Mouse (Mus musculus) erythroblast, adult 5-6 weeks (primary cell): Measurements from ENCODE around the gene Nhlrc4. TPM values are rescaled to one million over a fixed set of nuclear protein-coding genes. Genes with fewer than 3 reads are reported as not detected.

Source experiments
- ATAC-seq: replicated peaks from 2 replicates; pipeline ENCODE4 v1.8.0; 2016; ENCODE audit warnings: moderate number of reproducible peaks, mild to moderate bottlenecking, moderate TSS enrichment, inconsistent platforms; ENCODE audit not compliant: poor library complexity, low FRiP score, severe bottlenecking
- total RNA-seq, 2 experiments: library from RNA; stranded (forward) in 1 of 2; stranded (reverse) in 1 of 2; fragments of 150-400 nt in 1 of 2; fragments of 200-764, 138-1000 nt in 1 of 2; gene quantifications; 2 replicates each; pipeline versions ENCODE4 v1.2.3 to v1.2.4; 2015 to 2017; ENCODE audit warnings: low replicate concordance in 2 of 2

Nhlrc4 gene
- total RNA-seq (2015; ENCODE audit: low replicate concordance) = 49.2 and 66.7 TPM in 2 replicates
- total RNA-seq (2017; ENCODE audit: low replicate concordance) = 40.7 and 62.0 TPM in 2 replicates

GRCm38 (mm10) chr17:25944366-25945163, at the start of gene Nhlrc4, which contains the start of gene Pigq:
TSS of gene Nhlrc4 (minus strand) at chr17:25944961.
TSS of gene Pigq (minus strand) at chr17:25944936.
- ATAC-seq = peak; percentile 36; the same call in 1 of the 2 replicates

- ATAC-seq = no peak
These were observed 48.7 kb upstream of the Nhlrc4 start for GRCm38 (mm10) chr17:25993489-25993888.

DNA sequence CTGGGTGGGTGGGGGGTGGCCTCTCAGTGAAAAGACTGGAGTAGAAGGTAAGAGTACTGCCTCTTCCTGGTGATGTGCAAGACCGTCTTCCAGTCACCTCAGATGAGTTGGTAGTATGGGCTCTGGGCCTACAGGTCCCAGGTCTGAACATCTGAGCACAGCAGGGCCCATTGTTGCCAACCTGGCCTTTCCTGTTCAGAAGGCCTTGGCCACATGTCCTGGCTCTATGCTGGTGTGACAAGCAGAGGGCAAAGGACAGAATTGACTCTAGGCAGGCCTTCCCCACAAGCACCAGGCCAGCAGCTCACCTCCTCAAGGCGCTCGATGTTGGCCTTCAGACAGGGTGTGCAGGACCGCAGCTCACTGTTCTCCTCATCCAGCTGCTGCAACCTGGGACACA, 47.5 kb upstream of the Nhlrc4 start:
- ATAC-seq = no peak

DNA sequence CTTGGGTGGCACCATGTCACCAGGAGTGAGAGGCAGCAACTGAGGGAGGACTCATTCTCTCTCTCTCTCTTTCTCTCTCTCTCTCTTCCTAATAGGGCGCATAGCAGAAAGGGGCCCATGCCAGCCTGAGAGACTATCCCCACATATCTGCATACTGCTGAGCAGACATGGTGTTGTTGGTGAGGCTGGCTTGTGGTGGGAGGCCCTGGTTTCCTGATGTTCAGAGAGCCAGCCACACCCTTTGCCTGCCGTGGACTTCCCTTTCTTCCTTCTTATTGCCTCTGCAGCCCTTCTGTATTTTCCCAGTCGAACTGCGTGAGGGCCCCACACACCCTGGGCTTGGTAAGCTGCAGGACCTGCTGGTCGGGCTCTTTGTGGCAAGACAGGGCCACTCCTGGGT, 45.6 kb upstream of the Nhlrc4 start:
- no peak for ATAC-seq

- ATAC-seq = peak; percentile 86
These were observed 40.8 kb upstream of the Nhlrc4 start, which contains the start of gene Capn15 for GRCm38 (mm10) chr17:25985306-25986294. TSS of gene Capn15 (minus strand) at chr17:25985796.

GRCm38 (mm10) chr17:25984556-25985305, 40.0 kb upstream of the Nhlrc4 start:
- peak; percentile 36; the same call in 1 of the 2 replicates for ATAC-seq

- no peak for ATAC-seq
These were observed 39.3 kb upstream of the Nhlrc4 start for GRCm38 (mm10) chr17:25984066-25984465.

- ATAC-seq = no peak
These were observed 38.2 kb upstream of the Nhlrc4 start for GRCm38 (mm10) chr17:25982913-25983312.

DNA sequence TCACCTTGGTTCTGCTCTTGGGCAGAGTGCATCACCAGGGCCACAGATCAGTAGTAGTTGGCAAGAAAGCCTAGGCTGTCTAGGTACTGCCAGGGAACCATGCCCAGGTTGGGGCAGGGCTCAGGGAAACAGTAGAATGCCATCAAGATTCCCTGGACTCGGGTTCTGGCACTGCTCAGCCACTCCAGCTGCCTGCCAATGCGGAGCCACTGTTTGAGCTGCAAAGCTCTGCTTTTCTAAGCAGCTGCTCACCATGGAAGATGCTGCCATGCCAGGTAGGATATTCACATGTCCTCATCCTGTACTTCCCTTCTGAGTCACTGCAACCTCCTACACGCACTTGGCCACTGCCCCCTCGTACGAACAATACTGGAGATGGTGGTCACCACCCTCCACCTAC, 36.1 kb upstream of the Nhlrc4 start:
- no peak for ATAC-seq

- ATAC-seq = no peak
These were observed 35.3 kb upstream of the Nhlrc4 start for GRCm38 (mm10) chr17:25979829-25980738.

DNA sequence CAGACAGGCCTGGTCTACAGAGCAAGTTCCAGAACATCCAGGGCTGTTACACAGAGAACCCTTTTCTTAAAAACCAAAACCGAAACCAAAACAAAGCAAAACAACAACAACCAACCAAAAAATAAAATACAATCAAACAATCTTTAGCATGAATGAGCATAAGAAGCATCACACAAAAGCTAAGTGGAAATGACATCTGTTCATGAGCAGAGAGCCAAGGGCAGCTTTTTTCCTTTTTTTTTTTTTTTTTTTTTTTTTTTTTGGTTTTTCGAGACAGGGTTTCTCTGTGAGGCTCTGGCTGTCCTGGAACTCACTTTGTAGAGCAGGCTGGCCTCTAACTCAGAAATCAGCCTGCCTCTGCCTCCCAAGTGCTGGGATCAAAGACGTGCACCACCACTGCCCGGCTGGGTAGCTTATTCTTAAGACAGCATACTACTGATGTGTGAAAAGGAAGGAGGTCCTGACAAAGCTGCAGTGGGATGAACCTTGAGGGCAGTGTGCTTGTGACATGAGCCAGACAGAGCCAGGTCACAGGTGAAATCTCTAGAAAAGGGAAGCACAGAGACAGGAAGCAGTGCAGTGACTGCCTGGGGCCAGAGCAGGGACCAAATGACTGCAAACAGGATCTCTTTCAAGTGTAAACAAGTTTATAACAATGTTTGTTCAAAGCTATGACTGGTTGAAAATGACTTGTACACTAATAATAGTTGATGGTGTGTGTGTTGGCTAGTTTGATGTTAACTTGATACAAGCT, 26.4 kb upstream of the Nhlrc4 start:
- no peak for ATAC-seq

- ATAC-seq = peak; percentile 51; the same call in 1 of the 2 replicates
These were observed 25.7 kb upstream of the Nhlrc4 start for GRCm38 (mm10) chr17:25970448-25970847.

DNA sequence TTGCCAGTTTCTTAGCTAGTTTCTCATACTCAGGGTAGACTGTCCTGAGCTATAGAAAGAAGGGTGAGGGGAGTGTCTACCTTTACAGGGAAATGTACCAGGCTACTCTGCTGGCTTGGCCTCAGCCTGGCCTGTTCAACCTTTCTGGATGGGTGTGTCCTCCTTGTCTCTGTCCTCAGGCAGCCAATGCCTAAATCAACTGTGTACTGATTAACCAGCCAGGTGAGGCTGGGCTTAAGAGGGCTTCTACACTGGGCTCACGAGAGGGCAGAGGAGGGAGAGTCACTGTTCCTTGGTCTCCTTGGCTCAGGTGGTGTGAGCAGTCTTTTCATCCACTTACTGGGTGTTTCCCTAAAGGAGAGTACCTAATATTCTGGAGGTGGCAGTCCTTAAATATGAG, 23.4 kb upstream of the Nhlrc4 start:
- ATAC-seq = peak; percentile 45

DNA sequence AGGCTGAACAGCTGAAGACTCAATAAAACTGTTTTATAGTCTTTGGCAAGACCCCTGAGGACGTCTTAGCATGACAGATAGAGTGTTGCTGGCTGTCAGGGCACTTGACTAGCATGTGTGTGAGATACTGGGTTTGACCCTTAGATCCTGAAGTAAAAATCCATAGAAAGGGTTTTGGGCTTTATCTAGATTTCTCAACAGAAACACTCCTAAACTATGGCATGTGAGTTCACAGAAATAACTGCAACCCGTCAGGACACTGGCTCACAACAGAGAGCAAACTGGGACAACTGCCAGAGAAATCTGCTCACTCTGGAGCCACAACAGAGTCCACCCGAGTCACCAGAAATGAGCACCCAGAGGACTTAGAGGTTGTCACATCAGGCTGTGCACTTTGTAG, 22.9 kb upstream of the Nhlrc4 start:
- ATAC-seq = no peak

DNA sequence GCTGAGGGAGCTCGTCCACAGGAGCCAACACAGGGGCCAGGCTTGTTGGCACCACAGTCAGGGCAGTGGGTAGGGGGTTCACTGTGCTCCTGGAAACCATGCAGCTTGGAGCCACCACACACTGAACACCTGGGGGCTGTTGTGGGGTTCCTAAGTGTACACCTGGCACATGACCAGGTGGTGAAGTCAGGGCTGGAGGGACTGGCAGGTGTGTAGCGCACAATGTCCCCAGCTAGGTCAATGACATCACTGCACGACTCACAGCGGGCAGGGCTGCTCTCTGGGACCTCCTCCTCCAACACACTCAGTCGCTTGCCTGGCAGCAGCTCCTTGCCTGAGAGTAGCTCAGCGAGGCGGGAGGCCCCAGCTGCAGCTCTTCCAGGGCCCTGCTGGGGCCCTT, 19.5 kb upstream of the Nhlrc4 start:
- ATAC-seq = no peak

DNA sequence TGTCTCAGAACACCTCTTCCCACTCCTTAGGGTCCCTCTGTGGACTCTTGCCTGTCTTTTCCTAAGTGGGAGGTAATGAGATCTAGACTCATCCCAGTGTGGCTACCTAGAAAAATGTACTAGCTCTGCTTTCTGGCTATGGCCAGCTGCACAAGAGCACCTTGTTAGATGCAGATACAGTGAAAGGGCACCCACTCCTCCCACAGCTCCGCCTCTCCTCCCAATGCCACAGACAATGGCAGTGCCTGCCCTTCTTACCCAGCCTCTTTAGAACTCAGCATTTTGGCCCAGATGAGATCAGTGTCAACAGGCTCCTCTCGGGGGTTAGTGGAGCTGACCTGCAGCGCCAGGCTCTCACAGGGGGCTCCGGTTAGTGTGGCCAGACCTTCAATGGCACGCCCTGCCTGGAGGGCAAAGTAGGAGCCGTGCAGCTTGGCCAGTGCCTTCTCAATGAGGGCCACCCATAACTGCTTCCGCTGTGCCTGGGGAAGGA, 17.7 kb upstream of the Nhlrc4 start:
- peak; percentile 32 for ATAC-seq

DNA sequence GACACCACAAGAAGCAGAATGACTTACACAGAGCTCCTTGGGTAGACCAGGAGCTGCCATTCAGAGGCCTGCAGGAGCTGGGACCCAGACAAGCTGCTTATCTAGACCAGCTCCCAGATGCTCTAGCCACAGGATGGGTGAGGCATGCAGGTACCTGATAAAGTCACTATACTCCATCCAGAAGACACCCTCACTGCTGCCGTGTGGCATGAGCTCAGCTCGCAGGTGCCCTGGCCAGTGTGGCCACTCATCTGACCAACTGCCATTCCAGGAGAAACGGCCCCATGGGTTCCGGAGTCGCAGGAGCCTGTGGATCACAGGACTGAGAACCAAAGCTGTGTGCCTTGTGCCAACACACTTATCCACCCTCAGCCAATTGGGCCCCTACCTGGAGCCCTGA, 16.8 kb upstream of the Nhlrc4 start:
- ATAC-seq = peak; percentile 86
